Mouse (Mus musculus): Measurements from ENCODE around the gene Ube2g1.
A peak's percentile ranks its signal among the peaks of the same experiment; 100 is the strongest.
"Not testable (repeated sequence)": the region's sequence is repeated elsewhere in the genome, so short reads cannot be mapped to it uniquely, and the experiment has no call there.

The Ube2g1 gene

GRCm38 (mm10) chr11:72607469-72608070 lies 487 bp downstream of the Ube2g1 start:
- DNase-seq (ENCODE audit: low spot score) = no peak

- peak; percentile 78 for DNase-seq (ENCODE audit: low spot score)
Measured at GRCm38 (mm10) chr11:72608071-72608679, 1.1 kb downstream of the Ube2g1 start.

GRCm38 (mm10) chr11:72609242-72609641 lies 2.2 kb downstream of the Ube2g1 start:
- DNase-seq (ENCODE audit: low spot score) = no peak

- not testable (repeated sequence) for DNase-seq (ENCODE audit: low spot score)
Measured at GRCm38 (mm10) chr11:72614336-72614735, 7.3 kb downstream of the Ube2g1 start.

GRCm38 (mm10) chr11:72615931-72616330 lies 8.8 kb downstream of the Ube2g1 start:
- no peak for DNase-seq (ENCODE audit: low spot score)

GRCm38 (mm10) chr11:72618476-72618875 lies 11.4 kb downstream of the Ube2g1 start:
- no peak for DNase-seq (ENCODE audit: low spot score)

GRCm38 (mm10) chr11:72642730-72643129 lies 35.6 kb downstream of the Ube2g1 start:
- no peak for DNase-seq (ENCODE audit: low spot score)

- no peak for DNase-seq (ENCODE audit: low spot score)
Measured at GRCm38 (mm10) chr11:72645386-72645785, 38.3 kb downstream of the Ube2g1 start.

GRCm38 (mm10) chr11:72650347-72650746 lies 43.3 kb downstream of the Ube2g1 start:
- DNase-seq (ENCODE audit: low spot score) = no peak

- no peak for DNase-seq (ENCODE audit: low spot score)
Measured at GRCm38 (mm10) chr11:72659918-72660317, 52.8 kb downstream of the Ube2g1 start.

- no peak for DNase-seq (ENCODE audit: low spot score)
Measured at GRCm38 (mm10) chr11:72660359-72660758, 53.3 kb downstream of the Ube2g1 start.

GRCm38 (mm10) chr11:72664641-72665040 lies 57.6 kb downstream of the Ube2g1 start:
- no peak for DNase-seq (ENCODE audit: low spot score)

- DNase-seq (ENCODE audit: low spot score) = no peak
Measured at GRCm38 (mm10) chr11:72670634-72671033, 63.6 kb downstream of the Ube2g1 start.

GRCm38 (mm10) chr11:72671294-72671988 lies 64.4 kb downstream of the Ube2g1 start:
- DNase-seq (ENCODE audit: low spot score) = no peak

- no peak for DNase-seq (ENCODE audit: low spot score)
Measured at GRCm38 (mm10) chr11:72672438-72672837, 65.4 kb downstream of the Ube2g1 start.

GRCm38 (mm10) chr11:72675280-72675679 lies 68.2 kb downstream of the Ube2g1 start:
- no peak for DNase-seq (ENCODE audit: low spot score)

GRCm38 (mm10) chr11:72680726-72681125 lies 73.6 kb downstream of the Ube2g1 start:
- DNase-seq (ENCODE audit: low spot score) = no peak

GRCm38 (mm10) chr11:72683402-72683801 lies 76.3 kb downstream of the Ube2g1 start:
- no peak for DNase-seq (ENCODE audit: low spot score)

- no peak for DNase-seq (ENCODE audit: low spot score)
Measured at GRCm38 (mm10) chr11:72686697-72687096, 79.6 kb downstream of the Ube2g1 start.

- no peak for DNase-seq (ENCODE audit: low spot score)
Measured at GRCm38 (mm10) chr11:72688242-72688641, 81.2 kb downstream of the Ube2g1 start.

- peak; percentile 45 for DNase-seq (ENCODE audit: low spot score)
Measured at GRCm38 (mm10) chr11:72689115-72689514, 82.0 kb downstream of the Ube2g1 start.

GRCm38 (mm10) chr11:72689551-72690510 lies 82.7 kb downstream of the Ube2g1 start, which contains the start of gene Ankfy1:
Gene Ankfy1 (plus strand): TSS chr11:72690006.
- DNase-seq (ENCODE audit: low spot score) = peak; percentile 98

Data from spleen, adult 12 weeks (tissue).